Mouse (Mus musculus): ENCODE measurements around the gene Ebp. TPM values are rescaled to one million over a fixed set of nuclear protein-coding genes. Genes with fewer than 3 reads are reported as not detected.

Gene Ebp
- total and polyA plus RNA-seq, 3 experiments: 44.0 to 70.9 (median 64.3) TPM

DNA sequence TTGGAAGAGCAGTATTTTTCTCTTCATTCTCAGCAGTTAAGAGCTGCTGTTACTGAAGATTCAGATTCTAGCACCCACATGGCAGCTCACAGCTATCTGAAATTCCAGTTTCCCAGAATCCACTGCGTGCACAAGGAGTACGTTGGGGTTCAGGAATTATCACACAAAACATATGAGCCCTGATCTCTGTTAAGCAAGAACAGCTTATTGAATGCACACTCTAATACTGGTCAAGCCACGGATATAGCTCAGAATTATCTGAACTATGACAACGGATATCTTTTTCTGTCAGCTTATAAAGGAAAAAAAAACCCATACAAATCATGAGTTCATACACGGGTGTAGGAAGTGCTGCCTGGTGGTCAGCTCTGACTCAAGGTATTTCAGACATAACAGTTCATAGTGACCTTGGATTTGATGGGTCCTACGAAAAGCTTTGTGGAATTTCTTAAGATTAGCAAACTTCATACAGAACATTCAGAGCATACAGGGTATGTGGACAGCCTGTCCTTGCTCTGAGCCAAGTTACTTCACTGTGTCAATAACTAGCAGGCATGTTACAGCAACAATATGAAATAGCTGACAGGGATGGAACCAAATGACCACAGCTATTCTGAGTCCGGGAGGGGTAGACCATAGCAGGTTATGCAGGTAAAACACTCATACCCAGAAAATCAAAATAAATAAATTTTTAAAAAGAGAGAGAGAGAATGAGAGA is 18.3 kb upstream of the Ebp start:
- Histone ChIP-seq H3K4me2 (ENCODE audit: insufficient read depth, low read depth, poor library complexity, severe bottlenecking) (no peak overlapping the region), H3K27ac (ENCODE audit: insufficient read depth, low read depth) (no peak overlapping the region), H3K36me3 (replicated peaks in 1 of 2; ENCODE audit: control insufficient read depth in 1 of 2, insufficient read depth in 1 of 2, low read length in 1 of 2) (no peaks in the 10 kb centered on the region), H3K79me2 (replicated peaks; ENCODE audit: control insufficient read depth, extremely low read depth, insufficient read depth, poor library complexity, severe bottlenecking) (no peaks in the 10 kb centered on the region), H3K27me3 (replicated peaks) (peaks cover 7% of the 10 kb centered on the region), H3K4me1 (ENCODE audit: control insufficient read depth in 1 of 2, insufficient read depth in 2 of 2) (no peaks in the 10 kb centered on the region), H3K9ac (ENCODE audit: insufficient read depth, low read depth) (no peak overlapping the region), H3K9me3 (replicated peaks; ENCODE audit: low read length) (no peaks in the 10 kb centered on the region), H3K4me3 (replicated peaks in 1 of 3; ENCODE audit: low read depth in 2 of 3, low read length in 2 of 3, poor library complexity in 1 of 3) (no peak overlapping the region)
- in situ Hi-C loops (cut with MboI; ENCODE audit: low pct_ligation_motif_present, low pct_unique_long_range_greater_than_20kb, low sequenced_read_pairs) (no loop called here), dilution Hi-C loops (cut with MboI; ENCODE audit: extremely low pct_ligation_motif_present, extremely low pct_unique_long_range_greater_than_20kb, low sequenced_read_pairs) (no loop called here)
- TF ChIP-seq MAX (IDR thresholded peaks at IDR 0.05; ENCODE audit: low read length): no peak
- TF ChIP-seq JUND (conservative IDR thresholded peaks at IDR 0.05; ENCODE audit: low read depth, low read length): no peak
- no peak for TF ChIP-seq BHLHE40 (IDR thresholded peaks at IDR 0.05; ENCODE audit: low read depth, low read length)
- no peak for TF ChIP-seq RAD21 (IDR thresholded peaks at IDR 0.05; ENCODE audit: low read depth, low read length)
- DNase-seq (ENCODE audit: extremely low read depth): no peak

DNA sequence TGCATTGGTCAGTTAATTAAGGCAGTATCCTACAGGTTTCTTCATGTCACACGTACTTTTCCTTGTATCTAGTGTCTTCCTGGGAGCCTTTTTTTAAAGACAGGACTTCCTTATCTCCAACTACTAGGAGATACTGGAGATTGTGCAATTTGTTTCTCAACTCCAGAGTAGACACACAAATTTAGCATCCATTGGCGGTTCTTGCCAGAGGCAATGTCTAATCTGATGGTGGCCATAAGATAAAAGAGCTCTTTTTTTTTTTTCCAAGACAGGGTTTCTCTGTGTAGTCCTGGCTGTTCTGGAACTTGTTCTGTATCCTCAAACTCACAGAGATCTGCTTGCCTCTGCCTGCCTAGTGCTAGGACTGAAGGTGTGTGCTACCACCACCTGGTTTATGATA is 16.4 kb upstream of the Ebp start:
- Histone ChIP-seq H3K36me3 (replicated peaks in 1 of 2; ENCODE audit: control insufficient read depth in 1 of 2, insufficient read depth in 1 of 2, low read length in 1 of 2) (no peaks in the 10 kb centered on the region), H3K9ac (ENCODE audit: insufficient read depth, low read depth) (no peak overlapping the region), H3K27me3 (replicated peaks) (peaks cover 25% of the 10 kb centered on the region), H3K27ac (ENCODE audit: insufficient read depth, low read depth) (no peak overlapping the region), H3K4me2 (ENCODE audit: insufficient read depth, low read depth, poor library complexity, severe bottlenecking) (no peak overlapping the region), H3K4me3 (replicated peaks in 1 of 3; ENCODE audit: low read depth in 2 of 3, low read length in 2 of 3, poor library complexity in 1 of 3) (no peak overlapping the region), H3K79me2 (replicated peaks; ENCODE audit: control insufficient read depth, extremely low read depth, insufficient read depth, poor library complexity, severe bottlenecking) (no peaks in the 10 kb centered on the region), H3K4me1 (ENCODE audit: control insufficient read depth in 1 of 2, insufficient read depth in 2 of 2) (no peaks in the 10 kb centered on the region), H3K9me3 (replicated peaks; ENCODE audit: low read length) (no peaks in the 10 kb centered on the region)
- in situ Hi-C loops (cut with MboI; ENCODE audit: low pct_ligation_motif_present, low pct_unique_long_range_greater_than_20kb, low sequenced_read_pairs): no loop called here
- dilution Hi-C loops (cut with MboI; ENCODE audit: extremely low pct_ligation_motif_present, extremely low pct_unique_long_range_greater_than_20kb, low sequenced_read_pairs): no loop called here
- TF ChIP-seq E2F4 (IDR thresholded peaks at IDR 0.05; ENCODE audit: insufficient replicate concordance, low read depth, low read length) (no peak), RAD21 (IDR thresholded peaks at IDR 0.05; ENCODE audit: low read depth, low read length) (no peak), CTCF (conservative IDR thresholded peaks at IDR 0.05 in 1 of 2, IDR thresholded peaks at IDR 0.05 in 1 of 2; ENCODE audit: low read depth in 2 of 2, low read length in 2 of 2) (no peak), MAFK (IDR thresholded peaks at IDR 0.05; ENCODE audit: insufficient replicate concordance, low read length) (no peak), CHD2 (IDR thresholded peaks at IDR 0.05; ENCODE audit: low read length) (no peak), USF1 (IDR thresholded peaks at IDR 0.05; ENCODE audit: low read depth, low read length) (no peak), RCOR1 (conservative IDR thresholded peaks at IDR 0.05; ENCODE audit: low read depth, low read length) (no peak), GABPA (IDR thresholded peaks at IDR 0.05; ENCODE audit: insufficient replicate concordance, low read depth, low read length) (no peak), ZMIZ1 (IDR thresholded peaks at IDR 0.05; ENCODE audit: low read depth, low read length) (no peak), ZKSCAN1 (IDR thresholded peaks at IDR 0.05; ENCODE audit: borderline replicate concordance, low read depth, low read length) (no peak), BHLHE40 (IDR thresholded peaks at IDR 0.05; ENCODE audit: low read depth, low read length) (no peak), POLR2A (IDR thresholded peaks at IDR 0.05; ENCODE audit: low read depth, low read length) (no peak)
- DNase-seq (ENCODE audit: extremely low read depth): no peak
